Mouse (Mus musculus) CD4-positive, CD25-positive, alpha-beta regulatory T cell, adult 4 months (primary cell): Measurements from ENCODE around the gene Cdk14. TPM values are rescaled to one million over a fixed set of nuclear protein-coding genes. Genes with fewer than 3 reads are reported as not detected.
A peak's percentile ranks its signal among the peaks of the same experiment; 100 is the strongest.
"Not testable (repeated sequence)": the region's sequence is repeated elsewhere in the genome, so short reads cannot be mapped to it uniquely, and the experiment has no call there.

Experiments
- ATAC-seq: one replicate; pipeline ENCODE4 v1.8.0; 2017
- polyA plus RNA-seq, 2 experiments: library from polyadenylated mRNA; unstranded; fragments of 100-300 nt; shearing (Covaris generic); gene quantifications; one replicate each; pipeline ENCODE4 v1.2.1; 2017

Cdk14 gene
- polyA plus RNA-seq, 2 experiments from 2014 or later = 0.60 TPM; not detected in 1

DNA sequence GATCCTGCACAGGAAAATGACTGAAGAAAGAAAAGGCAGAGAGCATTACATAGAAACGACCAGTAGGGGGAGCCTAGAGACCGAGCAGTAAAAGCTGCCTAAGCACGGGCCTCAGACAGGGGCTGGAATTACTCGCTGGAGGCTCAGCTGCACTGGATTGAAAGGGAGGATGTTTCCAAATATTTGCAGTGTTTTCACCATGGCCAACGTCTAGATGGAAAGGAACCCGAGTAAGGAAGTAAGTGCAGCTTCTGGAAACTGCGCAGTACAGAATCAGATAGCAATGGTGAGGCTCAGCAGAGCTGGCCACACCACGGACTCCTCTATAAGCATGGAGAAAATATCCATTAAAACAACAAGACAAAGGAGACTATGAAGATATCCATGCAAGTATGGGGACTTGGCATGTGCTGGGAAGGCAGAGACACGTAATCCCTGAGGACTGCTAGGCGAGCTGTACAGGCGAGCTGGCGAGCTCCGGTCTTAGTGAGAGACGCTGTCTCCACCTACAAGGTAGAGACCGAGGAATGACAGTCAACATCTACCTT, 458.0 kb downstream of the Cdk14 start:
- ATAC-seq = peak; percentile 39

- no peak for ATAC-seq
These were observed 458.5 kb downstream of the Cdk14 start for GRCm38 (mm10) chr5:4961636-4962035.

- ATAC-seq = no peak
These were observed 460.7 kb downstream of the Cdk14 start for GRCm38 (mm10) chr5:4959446-4959845.

GRCm38 (mm10) chr5:4955993-4956392, 464.1 kb downstream of the Cdk14 start:
- ATAC-seq = no peak

DNA sequence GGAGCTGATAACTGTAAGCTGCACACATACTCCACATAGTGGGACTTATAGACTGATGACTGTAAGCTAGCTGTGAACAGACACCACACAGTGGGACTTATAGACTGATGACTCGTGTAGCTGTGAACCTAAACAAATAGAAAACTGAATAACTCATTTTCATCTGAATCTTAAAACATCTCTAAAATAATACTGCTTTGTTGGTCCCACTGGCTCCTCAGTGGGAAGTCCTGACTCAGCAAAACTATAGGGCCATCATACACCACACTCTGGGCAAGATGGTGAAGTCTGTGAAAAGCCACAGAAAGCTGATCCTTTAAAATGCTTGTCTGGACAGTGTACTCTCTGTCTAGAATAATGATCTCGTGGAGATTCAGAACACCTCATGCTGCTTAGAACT, 464.7 kb downstream of the Cdk14 start:
- no peak for ATAC-seq

GRCm38 (mm10) chr5:4949433-4949832, 470.7 kb downstream of the Cdk14 start:
- no peak for ATAC-seq

DNA sequence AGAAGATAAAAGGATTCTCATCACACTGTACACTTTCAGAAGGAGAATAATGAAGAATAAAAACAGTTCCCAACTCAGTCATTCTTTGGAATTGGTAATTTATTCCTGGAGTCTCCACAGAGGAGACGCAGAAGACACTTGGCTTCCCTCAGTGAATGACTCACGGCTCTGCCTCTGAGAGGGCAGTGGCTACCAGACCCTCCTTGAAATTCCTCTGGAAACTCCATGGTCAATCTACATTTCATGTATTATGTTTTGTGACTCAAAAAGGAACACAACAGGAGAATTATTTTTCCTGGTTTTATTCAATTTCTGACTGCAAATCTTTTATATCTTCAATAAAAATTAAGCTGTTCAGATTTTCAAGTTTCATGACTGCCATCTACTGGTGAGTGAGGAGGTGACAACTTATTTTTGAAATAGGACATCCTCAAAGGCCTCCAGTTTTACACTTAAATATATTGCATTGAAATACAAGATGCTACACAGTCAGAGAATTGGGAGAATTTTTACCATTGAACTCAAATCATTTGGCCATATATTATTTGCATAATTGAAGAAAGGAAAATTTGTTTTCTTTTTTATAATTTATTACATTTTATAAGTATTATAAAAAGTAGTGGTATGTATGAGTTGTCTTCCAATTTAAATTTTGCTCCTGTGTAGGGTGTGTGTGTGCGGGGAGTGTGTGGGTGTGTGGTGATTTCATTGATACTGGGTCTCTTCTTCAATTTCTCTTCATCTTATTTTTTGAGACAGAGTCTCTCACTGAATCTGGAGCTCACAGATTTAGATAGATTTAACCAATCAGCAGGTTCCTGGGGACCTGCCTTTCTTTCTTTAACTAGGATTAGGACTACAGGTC, 471.8 kb downstream of the Cdk14 start:
- no peak for ATAC-seq

GRCm38 (mm10) chr5:4935131-4935530, 485.0 kb downstream of the Cdk14 start:
- ATAC-seq = no peak

DNA sequence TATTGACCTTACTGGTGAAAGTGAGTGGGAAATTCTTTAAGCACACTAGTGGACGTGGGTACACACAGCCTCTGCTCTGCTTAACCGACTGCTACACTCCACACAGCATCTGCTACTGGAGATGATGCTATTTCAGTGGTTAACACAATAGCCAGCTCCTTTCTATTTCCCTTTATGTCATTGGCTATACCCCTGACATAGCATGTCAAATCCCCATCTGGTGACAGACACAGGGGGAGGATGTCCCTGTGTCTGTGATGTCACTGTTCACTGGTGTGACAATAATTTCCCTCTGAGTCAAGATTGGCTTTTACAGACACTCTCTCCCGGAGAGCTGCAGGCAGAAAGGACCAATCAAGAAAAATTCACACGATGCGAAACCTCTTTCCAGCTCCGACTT, 485.6 kb downstream of the Cdk14 start:
- no peak for ATAC-seq

DNA sequence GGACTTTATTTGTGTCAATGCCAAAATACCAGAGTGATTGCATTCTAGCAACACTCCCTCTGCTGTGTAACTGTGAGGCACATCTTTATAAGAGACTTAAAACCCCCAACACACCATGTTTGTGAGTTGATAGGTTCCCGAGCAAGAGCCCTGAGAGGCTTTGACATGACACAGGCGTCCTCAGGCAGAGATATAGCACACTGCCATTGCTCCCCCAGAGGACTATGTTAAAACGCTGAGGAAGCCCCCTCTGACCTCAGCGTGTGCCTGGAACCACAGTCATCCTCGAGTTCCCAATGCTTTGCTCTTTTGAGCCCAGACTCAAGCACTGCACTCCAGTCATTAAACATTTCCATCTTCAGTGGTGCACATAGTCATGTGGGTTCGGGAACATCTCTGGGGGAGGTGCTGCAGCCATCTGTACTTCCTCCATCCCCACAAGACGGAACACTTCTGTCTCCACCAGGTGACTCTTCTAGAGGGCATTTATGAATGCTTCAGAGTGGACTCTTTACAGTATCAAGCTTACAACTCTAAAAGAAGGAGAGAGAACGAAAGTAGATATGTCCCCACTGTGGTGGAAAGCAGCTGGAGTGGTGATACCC, 488.5 kb downstream of the Cdk14 start:
- ATAC-seq = no peak

- no peak for ATAC-seq
These were observed 490.5 kb downstream of the Cdk14 start for GRCm38 (mm10) chr5:4929628-4930027.

GRCm38 (mm10) chr5:4924866-4925265, 495.2 kb downstream of the Cdk14 start:
- no peak for ATAC-seq

- peak; percentile 61 for ATAC-seq
These were observed 501.7 kb downstream of the Cdk14 start for GRCm38 (mm10) chr5:4918376-4918775.

- no peak for ATAC-seq
These were observed 502.4 kb downstream of the Cdk14 start for GRCm38 (mm10) chr5:4917743-4918142.

DNA sequence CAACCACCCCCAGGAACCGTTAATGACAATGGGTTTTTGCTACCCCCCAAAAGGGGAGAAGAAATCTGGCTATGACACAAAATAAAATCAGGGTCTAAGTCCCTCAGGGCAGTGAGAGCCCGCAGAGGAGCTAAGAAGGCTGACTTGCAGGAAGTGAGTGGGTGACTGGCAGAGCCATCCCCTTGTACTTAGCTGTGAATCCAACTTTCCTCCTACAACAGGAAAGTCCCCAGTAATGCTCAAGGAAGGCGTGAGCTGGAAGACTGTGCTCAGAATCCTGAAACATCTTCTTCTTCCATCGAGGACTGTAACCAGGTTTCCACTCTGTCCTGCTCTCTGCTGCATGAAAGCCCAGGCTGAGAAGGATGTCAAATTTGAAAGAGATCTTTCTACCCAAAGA, 502.8 kb downstream of the Cdk14 start:
- ATAC-seq = no peak

DNA sequence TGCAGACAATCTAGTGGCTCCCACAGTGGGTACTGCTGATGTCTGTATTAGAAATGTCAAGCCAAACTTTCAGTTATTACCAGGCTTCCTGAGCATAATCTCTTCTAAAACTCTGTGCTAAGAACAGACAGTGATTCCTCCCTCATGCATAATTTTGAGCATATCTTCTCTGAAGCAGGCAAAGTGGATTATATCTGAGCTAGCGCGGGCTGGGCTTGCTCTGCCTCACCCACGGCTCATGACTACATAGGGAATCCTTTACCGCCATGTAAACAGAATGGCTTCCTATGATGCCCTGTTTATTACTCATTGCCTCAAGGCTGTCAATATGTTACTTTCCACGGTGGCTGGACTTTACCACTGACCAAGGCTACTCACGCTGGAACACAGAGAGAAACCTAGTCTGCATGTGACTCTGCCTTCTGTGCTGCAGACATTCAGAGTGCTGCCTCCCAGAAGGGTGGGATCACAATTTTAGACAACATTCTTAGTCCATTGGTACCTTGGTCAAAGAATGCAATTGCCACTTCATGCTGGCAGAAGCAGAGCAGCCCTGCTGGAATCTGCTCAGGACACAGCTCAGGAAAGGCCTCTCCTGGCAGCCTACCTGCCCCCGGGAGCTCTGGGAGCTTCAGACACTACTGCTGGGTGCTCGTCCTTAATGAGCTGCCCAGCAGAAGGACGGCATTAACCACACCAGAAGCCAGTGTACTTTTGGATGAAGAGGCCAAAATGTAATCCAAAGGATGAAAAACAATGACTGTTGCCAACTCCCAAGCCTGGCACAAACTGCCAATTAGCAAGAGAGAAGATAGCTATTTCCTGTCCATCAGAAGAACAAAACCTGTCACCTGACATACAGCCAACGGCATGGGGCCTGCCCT, 503.5 kb downstream of the Cdk14 start:
- ATAC-seq = no peak

- ATAC-seq = not testable (repeated sequence)
These were observed 515.2 kb downstream of the Cdk14 start for GRCm38 (mm10) chr5:4904911-4905310.

- no peak for ATAC-seq
These were observed 521.9 kb downstream of the Cdk14 start for GRCm38 (mm10) chr5:4898241-4898640.

DNA sequence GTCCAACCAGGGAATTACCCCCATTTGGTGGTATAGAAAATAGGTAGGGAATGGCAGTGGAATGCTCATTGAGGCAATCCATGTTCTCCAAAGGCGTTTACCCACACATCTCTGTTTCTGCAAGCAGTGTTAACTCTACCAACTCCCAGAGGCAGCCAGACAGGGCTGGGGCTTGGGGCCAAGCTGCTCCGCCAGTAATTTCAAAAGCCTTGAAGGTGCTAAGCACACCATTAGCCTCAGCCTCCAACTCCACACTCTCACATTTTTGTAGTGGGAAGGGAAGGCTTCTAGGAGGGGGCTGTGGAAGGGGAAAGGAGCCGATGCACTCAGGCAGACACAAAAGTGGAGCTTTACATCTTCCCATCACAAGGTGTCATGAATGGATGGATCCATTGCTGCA, 525.1 kb downstream of the Cdk14 start:
- no peak for ATAC-seq

DNA sequence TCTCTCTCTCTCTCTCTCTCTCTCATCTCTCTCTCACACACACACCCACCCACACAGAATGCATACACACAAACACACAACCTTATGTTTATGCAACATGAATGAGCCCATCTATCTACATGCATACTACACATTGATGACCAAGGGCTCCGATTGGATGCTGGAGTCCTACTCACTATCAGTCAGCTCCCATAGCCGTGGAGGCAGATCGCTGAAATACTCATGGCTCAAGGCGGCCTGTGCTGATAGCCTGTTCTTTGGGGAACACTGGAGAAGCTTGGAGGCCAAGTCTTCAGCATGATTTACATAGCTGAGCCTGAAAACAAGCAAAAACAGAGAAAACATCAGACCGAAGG, 526.3 kb downstream of the Cdk14 start:
- no peak for ATAC-seq

- ATAC-seq = no peak
These were observed 526.8 kb downstream of the Cdk14 start for GRCm38 (mm10) chr5:4893206-4893851.

DNA sequence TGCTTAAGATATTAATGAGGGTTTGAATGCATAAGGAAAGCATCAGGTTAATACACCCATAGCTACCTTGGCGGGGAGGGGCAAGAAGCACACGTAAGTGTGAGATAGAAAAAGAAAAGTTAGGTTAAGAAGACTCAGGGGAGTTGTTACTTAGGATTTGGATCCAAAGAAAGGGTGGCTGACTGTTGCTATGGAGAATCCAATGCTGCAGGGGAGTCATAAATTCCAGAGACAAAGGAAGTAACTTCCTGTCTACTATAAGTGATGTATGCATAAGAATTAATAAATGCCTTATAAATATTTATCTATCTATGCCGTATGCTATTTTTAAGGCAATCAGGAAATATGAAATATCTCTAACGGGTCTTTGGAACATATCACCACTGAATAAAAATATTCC, 527.4 kb downstream of the Cdk14 start:
- no peak for ATAC-seq
